Mouse (Mus musculus): ENCODE data around the gene Sugct. TPM values are rescaled to one million over a fixed set of nuclear protein-coding genes. Genes with fewer than 3 reads are reported as not detected.

Gene Sugct
- polyA plus RNA-seq, 1 experiment = 1.0 TPM

DNA sequence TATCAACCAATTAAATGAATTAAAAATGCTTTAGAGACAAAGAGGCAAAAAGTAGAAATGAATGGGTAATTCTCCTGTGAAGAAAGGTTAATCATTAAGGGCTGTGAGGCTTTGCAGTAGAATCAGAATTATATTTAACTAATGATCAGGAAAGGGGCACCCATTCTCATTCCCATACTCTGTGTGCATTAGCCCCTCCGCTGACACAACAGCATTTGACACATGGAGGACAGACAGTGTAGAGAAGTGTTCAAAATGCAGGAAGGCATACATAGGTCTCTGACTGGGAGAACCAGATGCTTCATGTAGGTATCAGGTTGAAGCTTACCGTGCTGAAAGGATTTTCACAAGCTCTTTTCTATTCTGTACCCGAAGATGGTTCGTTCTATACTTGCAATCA lies 393.8 kb downstream of the Sugct start:
- Histone ChIP-seq H3K4me2 (ENCODE audit: low read depth) (no peak overlapping the region), H3K79me2 (ENCODE audit: control insufficient read depth, insufficient read depth) (no peaks in the 10 kb centered on the region), H3K27me3 (ENCODE audit: control insufficient read depth, insufficient read depth, insufficient read length) (no peaks in the 10 kb centered on the region), H3K36me3 (ENCODE audit: control insufficient read depth, insufficient read depth) (no peaks in the 10 kb centered on the region), H3ac (ENCODE audit: control insufficient read depth, insufficient read length) (no peak overlapping the region), H3K4me3 (no peak overlapping the region)
- TF ChIP-seq TCF3 (IDR thresholded peaks at IDR 0.05; ENCODE audit: insufficient read length, low read depth) = no peak
- TF ChIP-seq TCF12 (IDR thresholded peaks at IDR 0.05; ENCODE audit: insufficient read depth, poor library complexity, severe bottlenecking) = no peak
- no peak for TF ChIP-seq SRF (IDR thresholded peaks at IDR 0.05; ENCODE audit: control insufficient read depth, insufficient read length, low read depth)
- no peak for TF ChIP-seq E2F4 (IDR thresholded peaks at IDR 0.05; ENCODE audit: insufficient read depth)
- TF ChIP-seq MYOD1 (IDR thresholded peaks at IDR 0.05; ENCODE audit: control insufficient read depth in 1 of 3, insufficient read length in 2 of 3, low read depth in 2 of 3) = no peak
- no peak for TF ChIP-seq POLR2AphosphoS2 (IDR thresholded peaks at IDR 0.05; ENCODE audit: insufficient read length, low read depth)
- no peak for TF ChIP-seq MYOG (IDR thresholded peaks at IDR 0.05; ENCODE audit: control insufficient read depth in 1 of 3, insufficient read depth in 1 of 3, insufficient read length in 2 of 3, low read depth in 2 of 3)
- no peak for TF ChIP-seq MAX (IDR thresholded peaks at IDR 0.05; ENCODE audit: low read depth)
- no peak for TF ChIP-seq POLR2A (IDR thresholded peaks at IDR 0.05; ENCODE audit: insufficient read length, low read depth)
- no peak for TF ChIP-seq USF1 (IDR thresholded peaks at IDR 0.05; ENCODE audit: low read depth)

DNA sequence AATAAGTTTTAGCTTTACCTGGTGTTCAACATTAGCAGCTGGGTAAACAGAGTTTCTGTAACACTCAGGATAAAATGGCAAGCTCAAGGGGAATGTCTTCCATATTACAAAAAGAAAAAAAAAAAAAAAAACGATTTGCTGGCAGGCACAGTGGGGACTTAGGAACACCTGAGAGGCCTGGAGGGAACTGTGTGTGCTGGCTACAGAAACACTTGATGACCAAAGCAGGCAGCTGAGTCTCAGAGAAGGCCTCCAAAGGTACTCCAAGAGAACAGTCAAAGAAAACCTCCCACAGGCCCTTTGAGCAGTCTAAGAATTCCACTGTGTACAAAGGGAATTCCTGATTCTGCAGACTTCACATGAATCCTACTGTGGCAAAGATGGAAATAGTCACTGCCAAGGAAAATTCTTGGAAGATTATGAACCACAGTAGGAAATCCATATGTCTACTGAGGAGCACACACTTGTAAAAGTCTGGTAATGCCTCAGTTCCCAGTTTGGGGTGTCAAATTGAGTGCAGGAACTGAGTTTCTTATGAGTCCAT lies 397.8 kb downstream of the Sugct start:
- no peaks in the 10 kb centered on the region for H3K79me2 ChIP-seq (ENCODE audit: control insufficient read depth, insufficient read depth)
- no peak overlapping the region for H3K4me3 ChIP-seq
- TF ChIP-seq E2F4 (IDR thresholded peaks at IDR 0.05; ENCODE audit: insufficient read depth) = no peak
- no peak for TF ChIP-seq REST (IDR thresholded peaks at IDR 0.05; ENCODE audit: insufficient read depth, insufficient read length)
- TF ChIP-seq MYOD1 (IDR thresholded peaks at IDR 0.05; ENCODE audit: control insufficient read depth in 1 of 3, insufficient read length in 2 of 3, low read depth in 2 of 3) = no peak
- no peak for TF ChIP-seq POLR2AphosphoS2 (IDR thresholded peaks at IDR 0.05; ENCODE audit: insufficient read length, low read depth)
- TF ChIP-seq MYOG (IDR thresholded peaks at IDR 0.05; ENCODE audit: control insufficient read depth in 1 of 3, insufficient read depth in 1 of 3, insufficient read length in 2 of 3, low read depth in 2 of 3) = no peak
- no peak for TF ChIP-seq USF1 (IDR thresholded peaks at IDR 0.05; ENCODE audit: low read depth)
- no peak for TF ChIP-seq TCF12 (IDR thresholded peaks at IDR 0.05; ENCODE audit: insufficient read depth, poor library complexity, severe bottlenecking)
- TF ChIP-seq MAX (IDR thresholded peaks at IDR 0.05; ENCODE audit: low read depth) = no peak
- TF ChIP-seq SRF (IDR thresholded peaks at IDR 0.05; ENCODE audit: control insufficient read depth, insufficient read length, low read depth) = no peak
- no peak for TF ChIP-seq POLR2A (IDR thresholded peaks at IDR 0.05; ENCODE audit: insufficient read length, low read depth)
- TF ChIP-seq CEBPB (IDR thresholded peaks at IDR 0.05; ENCODE audit: insufficient read depth, poor library complexity, severe bottlenecking) = no peak
- TF ChIP-seq TCF3 (IDR thresholded peaks at IDR 0.05; ENCODE audit: insufficient read length, low read depth) = no peak
- no peaks in the 10 kb centered on the region for H3K36me3 ChIP-seq (ENCODE audit: control insufficient read depth, insufficient read depth)
- H3K4me2 ChIP-seq (ENCODE audit: low read depth) = no peak overlapping the region
- no peaks in the 10 kb centered on the region for H3K27me3 ChIP-seq (ENCODE audit: control insufficient read depth, insufficient read depth, insufficient read length)
- no peak overlapping the region for H3ac ChIP-seq (ENCODE audit: control insufficient read depth, insufficient read length)

DNA sequence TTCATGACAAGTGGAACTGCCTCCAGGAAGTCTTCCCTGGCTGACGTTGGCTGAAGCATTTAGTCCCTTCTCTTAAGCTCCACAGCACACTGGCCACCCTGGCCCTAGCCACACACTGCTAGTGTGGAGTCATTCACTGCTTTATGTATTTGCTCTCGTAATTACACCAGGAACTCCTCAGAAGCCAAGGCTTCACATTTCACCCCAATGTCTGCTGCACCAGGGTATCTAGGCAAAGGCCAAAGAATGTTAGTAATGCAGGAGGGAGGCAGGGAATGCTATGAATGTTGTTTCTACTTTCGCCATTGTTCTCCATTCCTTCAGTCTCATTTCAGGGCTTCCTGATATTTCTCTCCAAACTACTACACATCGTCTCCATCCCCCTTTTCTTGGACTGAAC lies 398.4 kb downstream of the Sugct start:
- H3K4me3 ChIP-seq = no peak overlapping the region
- no peak for TF ChIP-seq CEBPB (IDR thresholded peaks at IDR 0.05; ENCODE audit: insufficient read depth, poor library complexity, severe bottlenecking)
- no peak for TF ChIP-seq SRF (IDR thresholded peaks at IDR 0.05; ENCODE audit: control insufficient read depth, insufficient read length, low read depth)
- no peak for TF ChIP-seq MAX (IDR thresholded peaks at IDR 0.05; ENCODE audit: low read depth)
- TF ChIP-seq E2F4 (IDR thresholded peaks at IDR 0.05; ENCODE audit: insufficient read depth) = no peak
- TF ChIP-seq USF1 (IDR thresholded peaks at IDR 0.05; ENCODE audit: low read depth) = no peak
- no peak for TF ChIP-seq TCF12 (IDR thresholded peaks at IDR 0.05; ENCODE audit: insufficient read depth, poor library complexity, severe bottlenecking)
- no peak for TF ChIP-seq TCF3 (IDR thresholded peaks at IDR 0.05; ENCODE audit: insufficient read length, low read depth)
- TF ChIP-seq POLR2A (IDR thresholded peaks at IDR 0.05; ENCODE audit: insufficient read length, low read depth) = no peak
- TF ChIP-seq REST (IDR thresholded peaks at IDR 0.05; ENCODE audit: insufficient read depth, insufficient read length) = no peak
- no peak for TF ChIP-seq MYOG (IDR thresholded peaks at IDR 0.05; ENCODE audit: control insufficient read depth in 1 of 3, insufficient read depth in 1 of 3, insufficient read length in 2 of 3, low read depth in 2 of 3)
- TF ChIP-seq MYOD1 (IDR thresholded peaks at IDR 0.05; ENCODE audit: control insufficient read depth in 1 of 3, insufficient read length in 2 of 3, low read depth in 2 of 3) = no peak
- TF ChIP-seq POLR2AphosphoS2 (IDR thresholded peaks at IDR 0.05; ENCODE audit: insufficient read length, low read depth) = no peak
- no peaks in the 10 kb centered on the region for H3K27me3 ChIP-seq (ENCODE audit: control insufficient read depth, insufficient read depth, insufficient read length)
- H3K36me3 ChIP-seq (ENCODE audit: control insufficient read depth, insufficient read depth) = no peaks in the 10 kb centered on the region
- no peak overlapping the region for H3K4me2 ChIP-seq (ENCODE audit: low read depth)
- H3ac ChIP-seq (ENCODE audit: control insufficient read depth, insufficient read length) = no peak overlapping the region
- no peaks in the 10 kb centered on the region for H3K79me2 ChIP-seq (ENCODE audit: control insufficient read depth, insufficient read depth)

DNA sequence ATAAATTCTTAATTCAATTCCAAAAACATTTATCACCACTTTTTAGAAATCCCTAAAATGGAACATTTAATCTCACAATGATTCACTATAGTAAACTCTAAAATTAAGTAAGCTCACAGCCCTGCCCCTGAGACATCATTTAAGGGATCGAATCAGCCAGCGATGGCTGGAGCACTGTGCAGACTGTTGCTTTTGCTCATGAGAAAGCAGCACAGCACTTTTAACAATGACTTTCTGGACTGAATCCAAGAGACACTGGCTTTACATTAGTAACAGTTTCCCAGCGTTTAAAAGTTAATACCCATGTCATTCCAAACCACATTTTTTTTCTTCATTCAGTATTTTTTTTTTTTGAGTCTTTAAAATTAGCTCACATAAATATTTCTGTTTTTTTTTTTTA lies 398.9 kb downstream of the Sugct start:
- Histone ChIP-seq H3K27me3 (ENCODE audit: control insufficient read depth, insufficient read depth, insufficient read length) (no peaks in the 10 kb centered on the region), H3K79me2 (ENCODE audit: control insufficient read depth, insufficient read depth) (no peaks in the 10 kb centered on the region), H3ac (ENCODE audit: control insufficient read depth, insufficient read length) (no peak overlapping the region), H3K4me2 (ENCODE audit: low read depth) (no peak overlapping the region), H3K4me3 (no peak overlapping the region), H3K36me3 (ENCODE audit: control insufficient read depth, insufficient read depth) (no peaks in the 10 kb centered on the region)
- TF ChIP-seq MYOD1 (IDR thresholded peaks at IDR 0.05; ENCODE audit: control insufficient read depth in 1 of 3, insufficient read length in 2 of 3, low read depth in 2 of 3) = no peak
- TF ChIP-seq REST (IDR thresholded peaks at IDR 0.05; ENCODE audit: insufficient read depth, insufficient read length) = no peak
- no peak for TF ChIP-seq MAX (IDR thresholded peaks at IDR 0.05; ENCODE audit: low read depth)
- no peak for TF ChIP-seq TCF12 (IDR thresholded peaks at IDR 0.05; ENCODE audit: insufficient read depth, poor library complexity, severe bottlenecking)
- TF ChIP-seq USF1 (IDR thresholded peaks at IDR 0.05; ENCODE audit: low read depth) = no peak
- TF ChIP-seq CEBPB (IDR thresholded peaks at IDR 0.05; ENCODE audit: insufficient read depth, poor library complexity, severe bottlenecking) = no peak
- no peak for TF ChIP-seq POLR2AphosphoS2 (IDR thresholded peaks at IDR 0.05; ENCODE audit: insufficient read length, low read depth)
- TF ChIP-seq SRF (IDR thresholded peaks at IDR 0.05; ENCODE audit: control insufficient read depth, insufficient read length, low read depth) = no peak
- TF ChIP-seq E2F4 (IDR thresholded peaks at IDR 0.05; ENCODE audit: insufficient read depth) = no peak
- no peak for TF ChIP-seq MYOG (IDR thresholded peaks at IDR 0.05; ENCODE audit: control insufficient read depth in 1 of 3, insufficient read depth in 1 of 3, insufficient read length in 2 of 3, low read depth in 2 of 3)
- TF ChIP-seq TCF3 (IDR thresholded peaks at IDR 0.05; ENCODE audit: insufficient read length, low read depth) = no peak
- TF ChIP-seq POLR2A (IDR thresholded peaks at IDR 0.05; ENCODE audit: insufficient read length, low read depth) = no peak
